Mouse (Mus musculus) hindbrain, embryonic 14.5 days (tissue): ENCODE measurements around the gene Ablim1. TPM values are rescaled to one million over a fixed set of nuclear protein-coding genes. Genes with fewer than 3 reads are reported as not detected.

Experiments used
- ATAC-seq: fragments of 200-750 bp; cut with Nextera tagmentation; 2 replicates; pipeline ENCODE4 v1.8.0; 2017; ENCODE audit warnings: moderate number of reproducible peaks, mild to moderate bottlenecking, moderate TSS enrichment, moderate library complexity; ENCODE audit not compliant: low FRiP score
- DNase-seq: peaks from one replicate; pipeline ENCODE4 v3.0.0-alpha.2; 2015; ENCODE audit warnings: low spot score
- H3K27ac ChIP-seq: fragments of 300-500 bp; sonication (generic); 2 replicates; pipeline ENCODE4 v1.5.1; 2014; ENCODE audit warnings: mild to moderate bottlenecking, moderate library complexity
- H3K27me3 ChIP-seq: fragments of 300-500 bp; sonication (generic); 2 replicates; pipeline ENCODE4 v1.6.1; 2014; ENCODE audit warnings: mild to moderate bottlenecking, low read length, mixed read lengths; ENCODE audit not compliant: control insufficient read depth, insufficient read depth
- H3K36me3 ChIP-seq: fragments of 300-500 bp; sonication (generic); replicated peaks from 2 replicates; pipeline ENCODE4 v1.6.1; 2014; ENCODE audit not compliant: control insufficient read depth, insufficient read depth
- H3K4me1 ChIP-seq: fragments of 300-500 bp; sonication (generic); replicated peaks from 2 replicates; pipeline ENCODE4 v1.6.1; 2014; ENCODE audit warnings: antibody characterized with exemption, low read length, mixed read lengths; ENCODE audit not compliant: control insufficient read depth, insufficient read depth
- H3K4me2 ChIP-seq: fragments of 300-500 bp; sonication (generic); replicated peaks from 2 replicates; pipeline ENCODE4 v1.6.1; 2014; ENCODE audit warnings: mild to moderate bottlenecking, moderate library complexity
- H3K4me3 ChIP-seq: fragments of 300-500 bp; sonication (generic); replicated peaks from 2 replicates; pipeline ENCODE4 v1.5.1; 2014; ENCODE audit warnings: mild to moderate bottlenecking, low read length
- H3K9ac ChIP-seq: fragments of 300-500 bp; sonication (generic); 2 replicates; pipeline ENCODE4 v1.6.1; 2014
- H3K9me3 ChIP-seq: fragments of 300-500 bp; sonication (generic); 2 replicates; pipeline ENCODE4 v1.6.1; 2016; ENCODE audit warnings: low read length; ENCODE audit not compliant: control insufficient read depth
- WGBS: fragments of 180-500 bp; shearing (Covaris S2); extraction: QIAGEN DNeasy Blood & Tissue Kit; methylation state at CpG from one replicate; pipeline ENCODE4 v1.1.7; 2014; 5-methylcytosine and 5-hydroxymethylcytosine counted together
- polyA plus RNA-seq: library from polyadenylated mRNA; unstranded; fragments of >200 nt; fragmentation: Nextera tagmentation; extraction: Ambion mirVana; gene quantifications from 2 replicates; pipeline ENCODE4 v1.2.1, GENCODE M21; 2014

The Ablim1 gene
- polyA plus RNA-seq, 1 experiment from 2014 or later: 56.6 TPM

- peak overlapping the region; percentile 32 for H3K4me2 ChIP-seq
- H3K27me3 ChIP-seq: no peaks in the 10 kb centered on the region
- 22% methylated on average over 6 of the region's 6 CpGs for WGBS
- H3K36me3 ChIP-seq: no peaks in the 10 kb centered on the region
- DNase-seq (no peak), ATAC-seq (no peak)
- H3K9ac ChIP-seq: no peak overlapping the region
- H3K9me3 ChIP-seq: no peaks in the 10 kb centered on the region
- no peak overlapping the region for H3K27ac ChIP-seq
- H3K4me1 ChIP-seq: peaks cover 35% of the 10 kb centered on the region
- H3K4me3 ChIP-seq: no peak overlapping the region
Measured at GRCm38 (mm10) chr19:57274717-57275116, 40.0 kb downstream of the Ablim1 start.

GRCm38 (mm10) chr19:57274286-57274685 lies 40.4 kb downstream of the Ablim1 start:
- 51% methylated on average over 12 of the region's 12 CpGs for WGBS
- DNase-seq (no peak), ATAC-seq (no peak)
- Histone ChIP-seq H3K9ac (no peak overlapping the region), H3K4me2 (peak overlapping the region; percentile 32), H3K4me3 (no peak overlapping the region), H3K27me3 (no peaks in the 10 kb centered on the region), H3K36me3 (no peaks in the 10 kb centered on the region), H3K4me1 (peaks cover 38% of the 10 kb centered on the region), H3K9me3 (no peaks in the 10 kb centered on the region), H3K27ac (no peak overlapping the region)

GRCm38 (mm10) chr19:57272824-57273613 lies 41.7 kb downstream of the Ablim1 start:
- no peak for DNase-seq
- no peaks in the 10 kb centered on the region for H3K27me3 ChIP-seq
- H3K9me3 ChIP-seq: no peaks in the 10 kb centered on the region
- H3K4me3 ChIP-seq: no peak overlapping the region
- H3K9ac ChIP-seq: no peak overlapping the region; the same call in 1 of the 2 replicates
- no peaks in the 10 kb centered on the region for H3K36me3 ChIP-seq
- 0 out of 2 replicates have a peak overlapping the region, but pooled peaks have one; percentile 26 for H3K27ac ChIP-seq
- peaks cover 38% of the 10 kb centered on the region for H3K4me1 ChIP-seq
- 55% methylated on average over 13 of the region's 13 CpGs for WGBS
- ATAC-seq: peak; percentile 70
- H3K4me2 ChIP-seq: peak overlapping the region; percentile 20

- H3K27me3 ChIP-seq: no peaks in the 10 kb centered on the region
- no peak overlapping the region for H3K4me3 ChIP-seq
- H3K27ac ChIP-seq: no peak overlapping the region
- no peaks in the 10 kb centered on the region for H3K36me3 ChIP-seq
- no peaks in the 10 kb centered on the region for H3K9me3 ChIP-seq
- H3K9ac ChIP-seq: no peak overlapping the region
- ATAC-seq (no peak), DNase-seq (no peak)
- peaks cover 38% of the 10 kb centered on the region for H3K4me1 ChIP-seq
- H3K4me2 ChIP-seq: no peak overlapping the region
- 58% methylated on average over 16 of the region's 16 CpGs for WGBS
Measured at GRCm38 (mm10) chr19:57271757-57272156, 43.0 kb downstream of the Ablim1 start.

GRCm38 (mm10) chr19:57270711-57271110 lies 44.0 kb downstream of the Ablim1 start:
- Histone ChIP-seq H3K27ac (no peak overlapping the region), H3K4me3 (no peak overlapping the region), H3K4me1 (peaks cover 38% of the 10 kb centered on the region), H3K9ac (no peak overlapping the region), H3K36me3 (no peaks in the 10 kb centered on the region), H3K4me2 (no peak overlapping the region), H3K9me3 (no peaks in the 10 kb centered on the region), H3K27me3 (no peaks in the 10 kb centered on the region)
- 91% methylated on average over 6 of the region's 6 CpGs for WGBS
- ATAC-seq (no peak), DNase-seq (no peak)

- WGBS: 40% methylated on average over 6 of the region's 6 CpGs
- Histone ChIP-seq H3K9me3 (no peaks in the 10 kb centered on the region), H3K27me3 (no peaks in the 10 kb centered on the region), H3K9ac (no peak overlapping the region), H3K4me2 (no peak overlapping the region), H3K36me3 (no peaks in the 10 kb centered on the region), H3K4me1 (peaks cover 29% of the 10 kb centered on the region), H3K4me3 (no peak overlapping the region), H3K27ac (no peak overlapping the region)
- no peak for DNase-seq
- ATAC-seq: no peak
Measured at GRCm38 (mm10) chr19:57269791-57270190, 44.9 kb downstream of the Ablim1 start.

- no peaks in the 10 kb centered on the region for H3K27me3 ChIP-seq
- no peak for ATAC-seq
- WGBS: 64% methylated on average over 5 of the region's 5 CpGs
Measured at GRCm38 (mm10) chr19:57267531-57267930, 47.2 kb downstream of the Ablim1 start.

GRCm38 (mm10) chr19:57266374-57267085 lies 48.2 kb downstream of the Ablim1 start:
- H3K27me3 ChIP-seq: no peaks in the 10 kb centered on the region
- ATAC-seq: no peak
- H3K27ac ChIP-seq: no peak overlapping the region
- no peak overlapping the region for H3K9ac ChIP-seq
- no peak for DNase-seq
- no peak overlapping the region for H3K4me2 ChIP-seq
- no peak overlapping the region for H3K4me3 ChIP-seq
- peaks cover 15% of the 10 kb centered on the region for H3K4me1 ChIP-seq
- H3K36me3 ChIP-seq: no peaks in the 10 kb centered on the region
- 91% methylated on average over 10 of the region's 10 CpGs for whole genome bisulfite sequencing
- H3K9me3 ChIP-seq: no peaks in the 10 kb centered on the region

More at GRCm38 (mm10) chr19:57267531-57267930, 47.2 kb downstream of the Ablim1 start:
- H3K4me2 ChIP-seq: no peak overlapping the region
- H3K4me3 ChIP-seq: no peak overlapping the region
- no peak overlapping the region for H3K27ac ChIP-seq
- H3K36me3 ChIP-seq: no peaks in the 10 kb centered on the region
- no peaks in the 10 kb centered on the region for H3K9me3 ChIP-seq
- no peak overlapping the region for H3K9ac ChIP-seq
- no peak for DNase-seq
- peaks cover 18% of the 10 kb centered on the region for H3K4me1 ChIP-seq

- ATAC-seq: no peak
- Histone ChIP-seq H3K36me3 (no peaks in the 10 kb centered on the region), H3K4me1 (peaks cover 3% of the 10 kb centered on the region), H3K4me2 (no peak overlapping the region), H3K9ac (no peak overlapping the region), H3K27me3 (no peaks in the 10 kb centered on the region), H3K4me3 (no peak overlapping the region), H3K27ac (no peak overlapping the region), H3K9me3 (no peaks in the 10 kb centered on the region)
- WGBS: 63% methylated on average over 15 of the region's 15 CpGs
- DNase-seq: no peak
Measured at GRCm38 (mm10) chr19:57264296-57264947, 50.3 kb downstream of the Ablim1 start.
